Mouse (Mus musculus): Measurements from ENCODE around the gene Rab33a.

Rab33a gene

DNA sequence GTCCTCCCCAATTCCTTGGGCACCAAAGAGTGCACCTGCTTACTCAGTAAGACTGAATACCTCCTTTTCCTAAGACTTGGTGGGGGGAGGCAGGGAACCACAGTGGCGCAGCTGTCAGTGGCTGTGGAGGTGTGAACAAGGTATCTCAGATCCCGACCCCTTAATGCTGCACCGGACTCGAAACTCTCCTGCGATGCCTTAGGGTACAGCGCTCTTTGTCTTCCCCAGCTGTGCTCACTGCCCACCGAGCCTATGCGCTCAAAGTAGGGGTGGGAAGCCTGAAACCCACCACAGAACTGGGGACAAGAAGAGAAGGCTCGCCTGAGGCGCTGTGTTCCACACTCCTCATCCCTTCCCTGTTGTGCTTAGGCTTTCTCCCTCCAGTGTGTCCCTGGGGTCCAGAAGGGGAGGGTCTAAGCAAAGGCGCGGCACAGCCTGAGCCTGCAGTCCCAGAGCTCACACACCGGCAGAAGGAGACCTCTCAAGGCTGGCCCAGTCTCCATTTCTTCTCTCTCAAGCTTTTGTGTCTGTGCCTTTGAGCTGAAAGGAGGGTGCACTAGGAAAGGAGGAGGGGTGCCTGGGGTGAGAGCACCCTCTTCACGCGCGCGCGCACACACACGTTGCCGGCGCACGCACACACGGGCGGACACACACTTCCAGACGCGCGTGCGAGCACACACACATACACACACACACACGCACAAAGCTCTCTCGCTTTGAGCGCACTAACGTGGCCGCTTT, at the start of gene Rab33a:
Gene Rab33a, plus strand, starts transcription at position 478 of the 741 bp plus-strand sequence.
- in situ Hi-C loops (cut with MboI), result no loop called here

- in situ Hi-C loops (cut with MboI), result no loop called here
These were observed 38.0 kb upstream of the Rab33a start for GRCm38 (mm10) chrX:48481095-48481494.

- in situ Hi-C loops (cut with MboI), result no loop called here
These were observed 37.4 kb upstream of the Rab33a start for GRCm38 (mm10) chrX:48481687-48482086.

DNA sequence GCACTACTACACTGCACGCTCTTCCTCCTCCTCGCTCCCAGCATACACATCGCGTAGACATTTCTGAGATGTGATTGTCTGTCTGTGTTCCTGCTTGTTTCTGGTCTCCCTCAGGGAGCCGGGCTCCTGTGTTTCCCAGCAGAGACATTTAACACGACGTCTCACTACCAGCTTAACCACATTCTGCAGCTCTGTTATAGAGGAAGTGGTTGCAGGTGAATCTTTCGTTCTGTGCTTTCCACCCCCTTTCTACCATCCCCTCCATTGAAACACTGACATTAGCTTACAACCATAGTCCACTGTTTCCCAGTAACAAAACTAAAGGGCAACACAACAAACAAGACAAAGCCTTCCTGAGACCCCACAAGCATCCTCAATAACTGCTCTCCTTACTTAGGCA, 25.3 kb upstream of the Rab33a start:
- in situ Hi-C loops (cut with MboI), result no loop called here

DNA sequence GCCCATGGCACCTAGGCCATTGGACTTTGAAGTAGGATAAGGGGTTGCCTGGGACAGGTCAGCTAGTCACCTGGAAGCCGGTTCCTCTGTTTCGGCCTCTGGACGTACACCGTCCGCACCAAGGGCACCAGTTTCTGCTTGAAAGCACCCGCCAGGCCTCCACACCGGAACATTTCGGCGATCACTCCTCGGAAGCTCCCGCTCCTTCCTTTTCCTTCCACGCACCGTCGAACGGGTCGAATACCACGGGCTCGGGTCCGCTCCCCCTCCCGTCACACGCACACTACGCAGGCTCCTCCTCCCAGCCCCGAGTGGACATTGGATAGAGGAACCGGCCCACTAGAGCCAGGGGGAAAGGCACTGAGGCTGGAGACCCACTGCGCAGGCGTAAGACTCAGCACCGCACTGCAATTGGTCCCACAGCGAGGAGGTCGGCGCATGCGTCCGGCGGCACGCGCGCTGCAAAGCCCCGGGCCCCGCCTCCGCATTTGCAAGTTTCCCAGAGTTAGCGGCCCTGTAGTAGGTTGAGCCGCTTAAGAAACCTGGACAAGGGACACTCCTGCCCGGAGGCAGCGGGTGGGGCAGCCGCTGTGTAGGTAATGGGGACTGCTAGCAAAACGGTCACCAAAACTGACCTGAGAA, 5.8 kb upstream of the Rab33a start, which contains the start of gene Aifm1:
Gene Aifm1, minus strand, starts transcription at position 398 of the 642 bp plus-strand sequence.
- in situ Hi-C loops (cut with MboI), result no loop called here

GRCm38 (mm10) chrX:48513824-48514223, 5.3 kb upstream of the Rab33a start:
- in situ Hi-C loops (cut with MboI), result no loop called here

GRCm38 (mm10) chrX:48518211-48518807, 776 bp upstream of the Rab33a start:
- in situ Hi-C loops (cut with MboI), result no loop called here

DNA sequence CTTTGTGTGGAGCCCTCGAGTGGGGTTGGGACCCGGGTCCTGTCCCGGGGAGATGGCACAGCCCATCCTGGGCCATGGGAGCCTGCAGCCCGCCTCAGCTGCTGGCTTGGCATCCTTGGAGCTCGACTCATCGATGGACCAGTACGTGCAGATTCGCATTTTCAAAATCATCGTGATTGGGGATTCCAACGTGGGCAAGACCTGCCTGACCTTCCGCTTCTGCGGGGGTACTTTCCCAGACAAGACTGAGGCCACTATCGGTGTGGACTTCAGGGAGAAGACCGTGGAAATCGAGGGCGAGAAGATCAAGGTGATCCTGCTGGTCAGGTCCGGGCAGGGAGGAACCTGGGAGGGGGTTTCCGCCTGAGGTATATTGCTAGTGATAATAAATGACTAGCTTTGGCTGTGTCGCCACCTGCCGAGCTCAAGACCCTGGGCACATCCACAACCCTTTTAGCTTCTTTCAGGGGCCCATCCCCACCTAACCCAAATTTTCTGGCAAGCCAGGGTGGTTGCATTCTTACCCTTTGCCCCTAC, 532 bp downstream of the Rab33a start:
- in situ Hi-C loops (cut with MboI), result no loop called here

DNA sequence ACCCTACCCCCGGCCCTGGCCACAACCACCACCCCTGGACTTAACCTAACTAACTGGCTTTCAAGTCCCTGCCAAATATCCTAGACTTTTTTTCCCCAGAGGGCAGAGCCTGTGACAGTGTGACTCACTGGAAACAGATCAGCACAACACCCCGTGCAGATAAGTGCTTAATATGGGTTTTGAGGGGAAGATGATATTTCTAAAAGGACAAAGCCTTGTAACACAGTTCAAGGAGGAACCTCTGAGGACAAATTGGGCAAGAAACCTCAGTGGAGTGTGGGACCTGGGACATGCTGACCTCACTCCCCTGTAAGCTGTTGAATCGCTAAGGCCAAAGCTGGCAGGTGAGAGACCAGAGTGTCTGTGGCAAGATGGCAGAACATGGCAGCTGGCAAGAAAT, 2.6 kb downstream of the Rab33a start:
- in situ Hi-C loops (cut with MboI), result no loop called here

DNA sequence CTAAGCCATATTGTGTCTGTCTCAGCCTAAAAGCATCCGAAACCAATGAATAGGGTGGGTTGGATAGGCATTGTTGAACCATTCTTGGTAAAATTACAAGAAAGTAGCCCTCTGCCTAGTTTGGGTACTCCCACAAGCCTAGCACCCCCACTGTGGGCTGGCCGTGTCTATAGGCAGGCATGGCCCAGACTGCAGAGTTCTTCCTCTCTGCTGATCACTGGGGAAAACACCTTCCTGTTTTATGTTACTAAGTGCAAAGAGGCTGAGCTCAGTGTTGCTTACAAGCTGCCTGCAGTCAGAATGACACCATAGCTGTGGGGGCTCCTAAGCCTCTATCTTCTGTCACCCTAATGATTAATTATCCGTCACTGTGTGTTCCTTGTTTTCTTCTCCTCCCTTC, 4.4 kb downstream of the Rab33a start:
- in situ Hi-C loops (cut with MboI), result no loop called here

GRCm38 (mm10) chrX:48525332-48525731, 6.2 kb downstream of the Rab33a start:
- in situ Hi-C loops (cut with MboI), result no loop called here

DNA sequence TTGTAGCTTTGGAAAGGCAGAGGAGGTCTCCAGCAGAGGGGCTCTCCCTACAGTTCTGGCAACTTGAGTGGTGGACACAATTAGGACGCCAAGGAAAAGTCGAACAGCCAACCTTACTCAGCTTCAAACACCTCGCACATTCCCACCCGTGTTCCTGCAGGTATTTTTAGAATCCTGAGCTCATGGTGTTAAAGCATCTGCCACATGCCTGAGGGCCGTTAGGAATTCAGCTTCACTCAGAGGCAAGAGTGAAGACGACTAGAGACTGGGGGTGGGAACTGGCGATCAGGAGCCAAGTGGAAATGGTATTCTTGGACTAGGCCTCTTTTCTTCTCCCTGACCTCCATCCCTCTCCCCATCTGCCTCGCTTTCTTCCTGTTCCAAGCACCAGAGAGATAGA, 6.8 kb downstream of the Rab33a start:
- in situ Hi-C loops (cut with MboI), result no loop called here

DNA sequence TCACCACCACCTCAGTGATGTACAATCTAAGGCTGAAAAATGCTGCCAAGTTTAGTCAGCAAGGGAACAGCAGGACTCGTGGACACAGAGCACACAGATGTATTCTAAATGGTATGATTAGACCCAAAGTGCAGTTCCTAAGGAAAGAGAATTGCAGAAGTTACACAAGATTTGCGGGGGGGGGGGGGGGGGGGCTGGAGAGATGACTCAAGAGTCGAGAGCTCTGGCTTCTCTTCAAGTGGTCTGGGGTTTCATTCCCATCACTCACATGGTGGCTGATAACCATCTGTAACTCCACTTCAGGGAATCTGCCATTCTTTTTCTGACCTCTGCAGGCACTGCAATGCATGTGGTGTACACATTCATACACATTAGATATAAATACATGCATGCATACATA, 7.3 kb downstream of the Rab33a start:
- in situ Hi-C loops (cut with MboI), result no loop called here

- in situ Hi-C loops (cut with MboI), result no loop called here
These were observed 13.1 kb downstream of the Rab33a start for GRCm38 (mm10) chrX:48532175-48532574.
